Mouse (Mus musculus): ENCODE measurements around the gene Nudt9.

Gene Nudt9

GRCm38 (mm10) chr5:104077508-104077907, 31.4 kb downstream of the Nudt9 start, which contains the start of gene Gm17660:
TSS of gene Gm17660 (minus strand) at chr5:104077608.
- no peak for DNase-seq (ENCODE audit: low spot score in 2 of 2)

DNA sequence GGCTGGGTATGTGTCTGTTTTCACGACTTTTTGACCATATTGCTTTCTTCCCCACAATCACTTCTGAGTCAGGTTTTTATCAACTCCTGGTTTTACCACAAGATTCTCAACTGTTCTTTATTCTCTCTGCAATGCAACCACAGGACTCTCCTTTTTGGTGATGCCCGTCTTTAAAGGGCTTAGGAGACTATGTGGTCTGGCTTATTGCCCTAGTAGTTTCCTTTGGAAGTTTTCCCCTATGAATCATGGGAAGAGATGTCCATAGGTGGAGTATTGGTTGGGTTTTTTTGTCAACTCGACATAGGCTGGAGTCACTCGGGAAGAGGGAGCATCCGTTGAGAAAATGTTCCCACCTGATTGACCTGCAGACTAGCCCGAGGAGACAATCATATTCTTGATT, 34.6 kb downstream of the Nudt9 start:
- DNase-seq (ENCODE audit: low spot score in 2 of 2) = no peak

- DNase-seq (ENCODE audit: low spot score in 2 of 2) = no peak
Measured at GRCm38 (mm10) chr5:104085366-104085765, 39.3 kb downstream of the Nudt9 start.

DNA sequence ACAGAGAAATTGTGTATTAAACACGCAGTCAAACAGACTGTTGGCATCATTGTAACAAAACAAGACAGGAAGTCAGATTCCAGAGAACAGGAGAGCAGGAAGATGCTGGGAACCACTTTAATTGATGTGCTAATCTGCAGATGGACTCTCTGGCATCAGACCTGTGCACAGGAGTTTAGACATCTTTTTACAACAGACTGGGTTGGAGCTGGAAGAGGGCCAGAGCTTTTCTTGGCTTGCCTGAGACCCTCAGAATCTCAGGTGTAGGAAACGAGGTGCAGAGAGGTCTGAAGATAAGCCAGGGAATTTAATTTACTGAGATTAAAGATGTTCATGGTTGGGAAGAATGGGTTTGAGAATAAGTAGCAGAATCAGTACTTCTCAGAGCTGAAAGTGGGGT, 43.6 kb downstream of the Nudt9 start:
- no peak for DNase-seq (ENCODE audit: low spot score in 2 of 2)

GRCm38 (mm10) chr5:104095416-104096077, 49.4 kb downstream of the Nudt9 start:
- DNase-seq (ENCODE audit: low spot score in 2 of 2) = no peak

- DNase-seq (ENCODE audit: low spot score in 2 of 2) = no peak
Measured at GRCm38 (mm10) chr5:104096078-104096938, 50.2 kb downstream of the Nudt9 start.

- no peak for DNase-seq (ENCODE audit: low spot score in 2 of 2)
Measured at GRCm38 (mm10) chr5:104101678-104102531, 55.8 kb downstream of the Nudt9 start.

DNA sequence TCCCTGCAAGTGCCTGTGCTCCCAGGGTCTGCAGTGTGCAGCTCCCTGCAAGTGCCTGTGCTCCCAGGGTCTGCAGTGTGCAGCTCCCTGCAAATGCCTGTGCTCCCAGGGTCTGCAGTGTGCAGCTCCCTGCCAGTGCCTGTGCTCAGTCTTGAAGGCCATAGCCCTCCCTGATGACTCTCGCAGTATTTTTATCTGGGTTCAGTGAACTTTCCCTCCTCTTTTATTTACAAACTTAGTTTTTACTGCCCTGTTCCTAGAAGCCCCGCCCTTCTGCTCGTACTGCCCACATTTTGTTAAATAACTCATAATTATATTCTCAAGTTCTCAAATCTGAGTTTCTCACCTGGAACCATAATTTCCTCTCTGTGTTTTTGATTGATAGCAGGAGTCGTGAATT, 57.1 kb downstream of the Nudt9 start:
- DNase-seq (ENCODE audit: low spot score in 2 of 2) = no peak

- DNase-seq (ENCODE audit: low spot score in 2 of 2) = no peak
Measured at GRCm38 (mm10) chr5:104104111-104104510, 58.0 kb downstream of the Nudt9 start.

- DNase-seq (ENCODE audit: low spot score in 2 of 2) = no peak
Measured at GRCm38 (mm10) chr5:104108127-104108875, 62.2 kb downstream of the Nudt9 start.

GRCm38 (mm10) chr5:104108879-104109369, 62.8 kb downstream of the Nudt9 start:
- no peak for DNase-seq (ENCODE audit: low spot score in 2 of 2)

DNA sequence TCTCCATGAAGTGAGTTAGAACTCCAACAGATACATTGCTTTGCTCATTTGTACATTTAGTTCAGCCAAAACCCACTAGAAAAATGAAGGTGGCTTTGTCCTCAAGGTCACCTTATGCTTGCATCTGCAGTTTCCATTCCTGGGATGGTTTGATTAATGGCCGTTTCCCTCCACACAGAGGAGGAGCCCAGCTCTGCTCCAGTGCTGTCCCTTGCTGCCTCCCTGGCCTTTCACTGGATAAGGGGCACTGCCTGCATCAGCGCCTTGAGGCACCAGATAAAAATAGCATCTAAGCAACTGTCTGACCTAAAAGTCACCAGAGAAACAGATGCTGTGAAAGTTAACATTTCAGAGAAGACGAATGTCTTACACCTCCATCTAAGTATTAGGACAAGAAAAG, 63.4 kb downstream of the Nudt9 start:
- DNase-seq (ENCODE audit: low spot score in 2 of 2) = no peak

- no peak for DNase-seq (ENCODE audit: low spot score in 2 of 2)
Measured at GRCm38 (mm10) chr5:104110171-104110920, 64.2 kb downstream of the Nudt9 start.

DNA sequence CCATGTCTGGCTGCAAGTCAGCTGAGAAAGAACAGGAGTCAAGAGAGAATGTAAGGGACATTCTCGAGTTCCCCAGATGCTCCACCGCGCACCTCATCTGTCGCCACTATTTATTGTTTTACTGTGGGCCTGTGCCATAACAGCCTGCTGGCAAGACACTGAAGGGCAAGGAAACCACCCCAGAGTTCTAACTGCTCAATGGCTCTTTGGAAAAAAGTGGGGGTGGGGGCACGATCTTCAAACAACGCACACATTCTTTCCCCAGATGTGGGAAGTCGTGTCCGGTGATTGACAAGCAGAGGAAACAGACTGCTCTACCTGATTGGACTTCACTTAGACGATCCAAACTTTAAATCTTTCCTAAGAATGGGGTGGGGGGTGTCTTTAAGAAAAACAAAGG, 65.9 kb downstream of the Nudt9 start:
- no peak for DNase-seq (ENCODE audit: low spot score in 2 of 2)

DNA sequence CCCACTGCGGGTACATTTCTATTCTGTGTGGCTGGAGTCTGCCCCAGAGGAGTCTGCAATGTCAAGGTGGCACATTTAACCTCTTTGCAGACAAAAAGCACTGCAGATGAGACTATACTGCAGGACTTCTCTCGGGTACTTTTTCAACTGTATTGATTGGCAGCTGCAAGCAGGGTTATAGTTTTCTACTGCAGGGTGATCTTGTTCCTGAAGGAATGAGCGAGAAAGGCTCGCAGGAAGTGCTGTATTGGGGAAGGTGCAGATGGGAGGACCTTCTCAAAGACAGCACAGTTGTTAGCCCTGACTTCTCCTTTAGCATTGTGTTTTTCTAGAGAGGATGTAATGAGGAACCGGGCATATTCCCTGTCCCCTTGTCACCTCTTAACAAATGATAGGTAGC, 66.4 kb downstream of the Nudt9 start:
- no peak for DNase-seq (ENCODE audit: low spot score in 2 of 2)

- no peak for DNase-seq (ENCODE audit: low spot score in 2 of 2)
Measured at GRCm38 (mm10) chr5:104113491-104114172, 67.5 kb downstream of the Nudt9 start, which contains the start of gene Sparcl1. TSS of gene Sparcl1 (minus strand) at chr5:104113733.

Measured in spleen, postnatal 36 days (tissue).